44 mouse cellular contexts compared by ENCODE assay signal in the genomic region with DNA sequence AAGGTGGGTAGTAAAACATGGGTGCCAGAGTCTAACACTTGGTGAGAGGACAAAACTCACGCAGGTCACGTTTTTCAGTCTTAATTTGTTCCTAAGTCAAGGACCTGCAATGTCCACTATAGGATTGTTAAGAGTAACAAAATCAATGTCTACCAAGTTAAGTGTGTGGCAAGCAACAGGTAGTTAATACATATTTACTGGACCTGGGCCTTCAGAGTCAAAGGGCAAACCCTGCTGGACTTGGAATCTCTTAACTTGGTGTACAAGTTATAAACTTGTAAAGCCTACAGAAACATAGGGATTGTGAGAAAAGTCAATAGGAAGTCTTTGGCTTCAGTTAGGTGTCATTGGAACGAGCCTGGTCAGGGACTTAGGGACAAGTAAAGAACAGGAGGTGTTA. TPM values are rescaled to one million over a fixed set of nuclear protein-coding genes. Genes with fewer than 3 reads are reported as not detected.
"Had no signal": no experiment of that assay in that cellular context is flagged by ENCODE, and none has a peak within 500 bp of the region (broad histone marks: within the 10 kb centered on the region; RNA-seq: fewer than 3 reads in every experiment).

No protein-coding gene starts in this region.

- H3K4me1 ChIP-seq: liver, embryonic 12.5 days; liver, embryonic 13.5 days; liver, embryonic 15.5 days; lung, embryonic 15.5 days; megakaryocyte, embryonic 14.5 days; midbrain, embryonic 10.5 days; midbrain, embryonic 12.5 days; midbrain, embryonic 13.5 days; midbrain, embryonic 15.5 days; neural tube, embryonic 12.5 days; neural tube, embryonic 13.5 days had no signal

- H3K9me3 ChIP-seq: limb, embryonic 10.5 days; limb, embryonic 12.5 days; limb, embryonic 13.5 days; limb, embryonic 15.5 days; liver, embryonic 12.5 days; liver, embryonic 13.5 days; liver, embryonic 15.5 days; lung, embryonic 15.5 days; megakaryocyte, embryonic 14.5 days; midbrain, embryonic 10.5 days; midbrain, embryonic 12.5 days; midbrain, embryonic 13.5 days; midbrain, embryonic 15.5 days; neural tube, embryonic 12.5 days; neural tube, embryonic 13.5 days had no signal

- H3K9ac ChIP-seq: limb, embryonic 12.5 days; limb, embryonic 13.5 days; limb, embryonic 15.5 days; liver, embryonic 12.5 days; liver, embryonic 13.5 days; liver, embryonic 14.5 days; liver, embryonic 15.5 days; liver, postnatal 0 days; lung, embryonic 14.5 days; lung, embryonic 15.5 days; midbrain, embryonic 12.5 days; midbrain, embryonic 13.5 days; midbrain, embryonic 15.5 days; neural tube, embryonic 12.5 days; neural tube, embryonic 13.5 days had no signal

- DNase-seq: left cerebral cortex, postnatal 4 days; liver; liver, embryonic 13.5 days; liver, postnatal 0 days; lung, adult 18-20 months; lung, adult 2 months; lung, embryonic 14.5 days; lung, postnatal 10 days; lung, postnatal 14 days; lung, postnatal 36 days; lung, postnatal 4 days; midbrain, embryonic 14.5 days had no signal

- H3K27me3 ChIP-seq: limb, embryonic 12.5 days; limb, embryonic 13.5 days; limb, embryonic 15.5 days; liver, embryonic 15.5 days; lung, embryonic 15.5 days; midbrain, embryonic 12.5 days; midbrain, embryonic 13.5 days; midbrain, embryonic 15.5 days; neural tube, embryonic 12.5 days; neural tube, embryonic 13.5 days had no signal

- H3K4me2 ChIP-seq: limb, embryonic 12.5 days; limb, embryonic 13.5 days; limb, embryonic 15.5 days; liver, embryonic 12.5 days; liver, embryonic 13.5 days; liver, embryonic 15.5 days; lung, embryonic 14.5 days; lung, embryonic 15.5 days; midbrain, embryonic 11.5 days; midbrain, embryonic 12.5 days; midbrain, embryonic 13.5 days; midbrain, embryonic 15.5 days; neural tube, embryonic 12.5 days; neural tube, embryonic 13.5 days had no signal

- H3K27ac ChIP-seq: limb, embryonic 10.5 days; limb, embryonic 12.5 days; limb, embryonic 13.5 days; limb, embryonic 15.5 days; liver, embryonic 12.5 days; liver, embryonic 13.5 days; liver, embryonic 14.5 days; liver, embryonic 15.5 days; lung, embryonic 15.5 days; macrophage; midbrain, embryonic 10.5 days; midbrain, embryonic 12.5 days; midbrain, embryonic 13.5 days; midbrain, embryonic 15.5 days; neural tube, embryonic 12.5 days; neural tube, embryonic 13.5 days had no signal

- H3K4me3 ChIP-seq: limb, embryonic 10.5 days; limb, embryonic 12.5 days; limb, embryonic 13.5 days; limb, embryonic 15.5 days; liver, embryonic 12.5 days; liver, embryonic 13.5 days; liver, embryonic 15.5 days; lung, embryonic 15.5 days; megakaryocyte, embryonic 14.5 days; midbrain, embryonic 10.5 days; midbrain, embryonic 12.5 days; midbrain, embryonic 13.5 days; midbrain, embryonic 15.5 days; myocyte; neural tube, embryonic 12.5 days; neural tube, embryonic 13.5 days had no signal

- H3K36me3 ChIP-seq: limb, embryonic 10.5 days; limb, embryonic 12.5 days; limb, embryonic 13.5 days; limb, embryonic 15.5 days; liver, embryonic 12.5 days; liver, embryonic 13.5 days; liver, embryonic 15.5 days; lung, embryonic 15.5 days; midbrain, embryonic 10.5 days; midbrain, embryonic 12.5 days; midbrain, embryonic 13.5 days; midbrain, embryonic 15.5 days; neural tube, embryonic 12.5 days; neural tube, embryonic 13.5 days had no signal

- ATAC-seq: liver, embryonic 12.5 days; liver, postnatal 0 days; lung, postnatal 0 days; midbrain, embryonic 13.5 days; midbrain, embryonic 15.5 days; midbrain, embryonic 16.5 days had no signal

RNA-seq across cellular contexts. Expression of a gene that starts 9.1 kb away (rescaled TPM):
- total RNA-seq: megakaryocyte progenitor cell, adult 5-6 weeks; megakaryocyte, adult 5-6 weeks; megakaryocyte-erythroid progenitor cell, adult 5-6 weeks; monocyte, adult 5-6 weeks had no signal
- polyA plus RNA-seq: liver, embryonic 12.5 days; liver, embryonic 13.5 days; liver, embryonic 14.5 days; liver, embryonic 15.5 days; liver, embryonic 16.5 days; liver, postnatal 0 days; lung, embryonic 14.5 days; macrophage; midbrain, embryonic 11.5 days had no signal

RNA-seq across cellular contexts. Expression of a gene that starts 11.1 kb away (rescaled TPM):
- total RNA-seq: left cerebral cortex, postnatal 14 days; left cerebral cortex, postnatal 25 days; left cerebral cortex, postnatal 36 days; megakaryocyte progenitor cell, adult 5-6 weeks; megakaryocyte, adult 5-6 weeks; megakaryocyte-erythroid progenitor cell, adult 5-6 weeks; midbrain, postnatal 0 days; monocyte, adult 5-6 weeks had no signal
- polyA plus RNA-seq: liver, embryonic 12.5 days; liver, embryonic 13.5 days; liver, embryonic 14.5 days; liver, embryonic 15.5 days; liver, embryonic 16.5 days; liver, postnatal 0 days; lung, embryonic 14.5 days; macrophage; midbrain, embryonic 10.5 days; midbrain, embryonic 11.5 days; neural tube, embryonic 11.5 days; neural tube, embryonic 12.5 days; neural tube, embryonic 13.5 days had no signal

RNA-seq across cellular contexts. Expression of a gene that starts 25.9 kb away (rescaled TPM):
- total RNA-seq: left cerebral cortex, postnatal 14 days; left cerebral cortex, postnatal 25 days; left cerebral cortex, postnatal 36 days; megakaryocyte progenitor cell, adult 5-6 weeks; megakaryocyte, adult 5-6 weeks; megakaryocyte-erythroid progenitor cell, adult 5-6 weeks; monocyte, adult 5-6 weeks had no signal
- polyA plus RNA-seq: limb, embryonic 10.5 days; limb, embryonic 11.5 days; limb, embryonic 12.5 days; liver, embryonic 12.5 days; liver, embryonic 13.5 days; liver, embryonic 14.5 days; liver, embryonic 15.5 days; liver, embryonic 16.5 days; liver, postnatal 0 days; lung, embryonic 14.5 days; lung, embryonic 15.5 days; lung, embryonic 16.5 days; macrophage; midbrain, embryonic 10.5 days; midbrain, embryonic 11.5 days; midbrain, embryonic 12.5 days; midbrain, embryonic 13.5 days; midbrain, embryonic 14.5 days; myocyte; neural tube, embryonic 12.5 days; neural tube, embryonic 13.5 days had no signal

RNA-seq across cellular contexts. Expression of a gene that starts 26.3 kb away (rescaled TPM):
- total RNA-seq: left cerebral cortex, postnatal 36 days; megakaryocyte progenitor cell, adult 5-6 weeks; megakaryocyte, adult 5-6 weeks; megakaryocyte-erythroid progenitor cell, adult 5-6 weeks; monocyte, adult 5-6 weeks had no signal
- polyA plus RNA-seq: limb, embryonic 10.5 days; limb, embryonic 11.5 days; limb, embryonic 12.5 days; liver, embryonic 12.5 days; liver, embryonic 13.5 days; liver, embryonic 14.5 days; liver, embryonic 15.5 days; liver, embryonic 16.5 days; lung, embryonic 16.5 days; macrophage; midbrain, embryonic 10.5 days; midbrain, embryonic 12.5 days; midbrain, embryonic 15.5 days; neural tube, embryonic 13.5 days had no signal
